Mouse (Mus musculus) MEL (cell line): ENCODE data around the gene Psmd8. TPM values are rescaled to one million over a fixed set of nuclear protein-coding genes. Genes with fewer than 3 reads are reported as not detected.
"Not testable (repeated sequence)": the region's sequence is repeated elsewhere in the genome, so short reads cannot be mapped to it uniquely, and the experiment has no call there.

Source experiments
- DNase-seq: peaks from one replicate; pipeline ENCODE4 v3.0.0; 2011; ENCODE audit warnings: low read depth, low spot score
- H3K27ac ChIP-seq: 2 replicates; pipeline ENCODE4 v1.5.1; 2012; ENCODE audit warnings: low read depth, mild to moderate bottlenecking, control low read depth, low read length, moderate library complexity; ENCODE audit not compliant: control insufficient read depth
- H3K27me3 ChIP-seq, 2 experiments: fragments of 150-350 bp in 1 of 2; sonication (generic) in 1 of 2; 2 replicates each; pipeline ENCODE4 v1.6.1; 2012; ENCODE audit warnings: low read length in 2 of 2, mild to moderate bottlenecking in 2 of 2, improper control_type of control experiment in 1 of 2, moderate library complexity in 1 of 2; ENCODE audit not compliant: insufficient read depth in 2 of 2, control insufficient read depth in 1 of 2
- H3K36me3 ChIP-seq, 2 experiments: 2 replicates each; pipeline ENCODE4 v1.6.1; 2012 to 2014; ENCODE audit warnings: low read length in 2 of 2, improper control_type of control experiment in 1 of 2, inconsistent platforms in 1 of 2, mild to moderate bottlenecking in 1 of 2; ENCODE audit not compliant: insufficient read depth in 2 of 2, control insufficient read depth in 1 of 2
- H3K4me1 ChIP-seq, 2 experiments: fragments of 150-350 bp in 1 of 2; sonication (generic) in 1 of 2; 2 replicates each; pipeline ENCODE4 v1.6.1; 2012; ENCODE audit warnings: low read length in 2 of 2, improper control_type of control experiment in 1 of 2, mild to moderate bottlenecking in 1 of 2; ENCODE audit not compliant: insufficient read depth in 2 of 2, control insufficient read depth in 1 of 2
- H3K4me3 ChIP-seq, 2 experiments: fragments of 150-350 bp in 1 of 2; sonication (generic) in 1 of 2; 2 replicates each; pipeline ENCODE4 v1.5.1; 2012; ENCODE audit warnings: low read depth in 2 of 2, low read length in 2 of 2, mild to moderate bottlenecking in 2 of 2, moderate library complexity in 2 of 2, control low read depth in 1 of 2, improper control_type of control experiment in 1 of 2; ENCODE audit not compliant: control insufficient read depth in 1 of 2, insufficient read depth in 1 of 2
- H3K79me2 ChIP-seq: 2 replicates; pipeline ENCODE4 v1.6.1; 2012; ENCODE audit warnings: mild to moderate bottlenecking, low read length, moderate library complexity; ENCODE audit not compliant: control insufficient read depth, poor library complexity, insufficient read depth
- H3K9ac ChIP-seq: 2 replicates; pipeline ENCODE4 v1.6.1; 2012; ENCODE audit warnings: low read depth, mild to moderate bottlenecking, control low read depth, low read length, moderate library complexity; ENCODE audit not compliant: control insufficient read depth, poor library complexity, severe bottlenecking
- H3K9me3 ChIP-seq: fragments of 150-350 bp; sonication (generic); replicated peaks from 2 replicates; pipeline ENCODE4 v1.6.1; 2012; ENCODE audit warnings: mild to moderate bottlenecking, low read length, improper control_type of control experiment, moderate library complexity; ENCODE audit not compliant: insufficient read depth
- CTCF ChIP-seq, 3 experiments: IDR thresholded peaks in 2 of 3; conservative IDR thresholded peaks in 1 of 3; 2 replicates each; pipeline ENCODE4 v1.5.1; 2011 to 2012; ENCODE audit warnings: low read length in 3 of 3, low read depth in 2 of 3, mild to moderate bottlenecking in 2 of 3, improper control_type of control experiment in 1 of 3, inconsistent platforms in 1 of 3, mixed read lengths in 1 of 3, moderate library complexity in 1 of 3; ENCODE audit not compliant: control insufficient read depth in 1 of 3, insufficient read depth in 1 of 3, poor library complexity in 1 of 3, severe bottlenecking in 1 of 3
- HCFC1 ChIP-seq: IDR thresholded peaks from 2 replicates; pipeline ENCODE4 v1.6.1; 2012; ENCODE audit warnings: low read depth, mild to moderate bottlenecking, inconsistent platforms, low read length, improper control_type of control experiment, moderate library complexity
- KAT2A ChIP-seq: conservative IDR thresholded peaks from 2 replicates; pipeline ENCODE4 v1.6.1; 2012; ENCODE audit warnings: low read depth, low read length, improper control_type of control experiment, inconsistent platforms
- MAZ ChIP-seq: IDR thresholded peaks from 2 replicates; pipeline ENCODE4 v1.6.1; 2012; ENCODE audit warnings: low read depth, mild to moderate bottlenecking, inconsistent platforms, low read length, improper control_type of control experiment
- POLR2AphosphoS5 ChIP-seq: IDR thresholded peaks from 2 replicates; pipeline ENCODE4 v1.6.1; 2012; ENCODE audit warnings: low read depth, borderline replicate concordance, mild to moderate bottlenecking, inconsistent platforms, low read length, moderate library complexity, mixed read lengths
- SIN3A ChIP-seq: IDR thresholded peaks from 2 replicates; pipeline ENCODE4 v1.6.1; 2012; ENCODE audit warnings: low read length, improper control_type of control experiment, inconsistent platforms
- TCF12 ChIP-seq: IDR thresholded peaks from 2 replicates; pipeline ENCODE4 v1.6.1; 2014; ENCODE audit warnings: low read depth, mild to moderate bottlenecking, inconsistent platforms, low read length, improper control_type of control experiment, moderate library complexity
- polyA plus RNA-seq, 2 experiments: library from polyadenylated mRNA; stranded (reverse) in 1 of 2; unstranded in 1 of 2; fragments of >175 nt in 1 of 2; fragments of >200 nt in 1 of 2; gene quantifications; 2 replicates each; pipeline versions ENCODE4 v1.2.1 to v1.2.4; 2012; ENCODE audit warnings: low replicate concordance in 2 of 2, low read depth in 1 of 2; ENCODE audit not compliant: insufficient read length in 2 of 2, insufficient read depth in 1 of 2, missing spikeins in 1 of 2
- total RNA-seq: library from RNA; depleted of rRNA; stranded (reverse); fragments of 300-350 nt; gene quantifications from 2 replicates; pipeline ENCODE4 v1.2.3, GENCODE M21; 2012

Psmd8 gene
- total and polyA plus RNA-seq, 3 experiments = 159 to 196 TPM; not detected in 1

GRCm38 (mm10) chr7:29211415-29212198, 31.1 kb upstream of the Psmd8 start (continued):
- TF ChIP-seq KAT2A = no peak
- TF ChIP-seq SIN3A = peak; percentile 52; the same call in 1 of the 2 replicates
- no peak for TF ChIP-seq TCF12
- TF ChIP-seq HCFC1 = 0 out of 2 replicates have a peak, but pooled peaks have one; percentile 40

GRCm38 (mm10) chr7:29211013-29211412, 30.5 kb upstream of the Psmd8 start:
- peak; percentile 75 for DNase-seq
- not testable (repeated sequence) for H3K9me3 ChIP-seq, H3K4me1 ChIP-seq, H3K79me2 ChIP-seq, H3K36me3 ChIP-seq, H3K27me3 ChIP-seq
- peak; percentile 85; the same call in 1 of the 2 replicates for TF ChIP-seq MAZ
- H3K4me3 ChIP-seq = peak overlapping the region; percentile 52 to 59
- peak overlapping the region; percentile 94 for H3K27ac ChIP-seq
- peak overlapping the region; percentile 48; the same call in 1 of the 2 replicates for H3K9ac ChIP-seq

- Histone ChIP-seq H3K36me3 (no peaks in the 10 kb centered on the region), H3K79me2 (no peaks in the 10 kb centered on the region), H3K4me1 (no peaks in the 10 kb centered on the region)
- peak in 1 of 3 experiments; percentile 11; a peak in 1 of 6 replicates for TF ChIP-seq CTCF (IDR thresholded peaks at IDR 0.05 in 2 of 3, conservative IDR thresholded peaks at IDR 0.05 in 1 of 3; ENCODE audit: control insufficient read depth in 1 of 3, insufficient read depth in 1 of 3, low read depth in 2 of 3, low read length in 3 of 3, poor library complexity in 1 of 3, severe bottlenecking in 1 of 3)
- no peak for TF ChIP-seq POLR2AphosphoS5
- TF ChIP-seq, all 39 proteins: peak for 1
- Histone ChIP-seq H3K27ac (no peak overlapping the region), H3K27me3 (peaks cover 0 to 3% of the 10 kb centered on the region in 2 experiments; a peak in 3 of 4 replicates), H3K9me3 (no peaks in the 10 kb centered on the region), H3K9ac (no peak overlapping the region), H3K4me3 (no peak overlapping the region)
- DNase-seq = no peak
These were observed 22.1 kb upstream of the Psmd8 start for GRCm38 (mm10) chr7:29202577-29202976.

- H3K79me2 ChIP-seq, H3K27ac ChIP-seq, H3K27me3 ChIP-seq, H3K4me1 ChIP-seq, H3K9me3 ChIP-seq, H3K4me3 ChIP-seq, DNase-seq, H3K36me3 ChIP-seq, H3K9ac ChIP-seq: not testable (repeated sequence)
These were observed 13.7 kb upstream of the Psmd8 start for GRCm38 (mm10) chr7:29194230-29194629.

GRCm38 (mm10) chr7:29181323-29181722, 822 bp upstream of the Psmd8 start:
- peaks cover 23% of the 10 kb centered on the region for H3K79me2 ChIP-seq

More at GRCm38 (mm10) chr7:29181323-29181722, 822 bp upstream of the Psmd8 start:
- not testable (repeated sequence) for H3K27me3 ChIP-seq, H3K9ac ChIP-seq, H3K36me3 ChIP-seq, H3K27ac ChIP-seq, H3K9me3 ChIP-seq, H3K4me3 ChIP-seq, DNase-seq
- peaks cover 0 to 15% of the 10 kb centered on the region in 2 experiments; a peak in 3 of 4 replicates for H3K4me1 ChIP-seq
